Mouse (Mus musculus) cerebellum, adult (tissue): ENCODE measurements around the gene Prox1.

Experiments
- ATAC-seq: cut with Nextera tagmentation; 2 replicates; pipeline ENCODE4 v1.9.2; 2017; ENCODE audit warnings: mild to moderate bottlenecking, moderate library complexity, mixed read lengths; ENCODE audit not compliant: insufficient number of reproducible peaks, low FRiP score, low TSS enrichment

The Prox1 gene

GRCm38 (mm10) chr1:190174231-190174630, 3.7 kb upstream of the Prox1 start:
- peak; percentile 63 for ATAC-seq

- ATAC-seq, result no peak
These were observed 3.1 kb upstream of the Prox1 start for GRCm38 (mm10) chr1:190173596-190173995.

- ATAC-seq, result no peak
These were observed 2.5 kb upstream of the Prox1 start for GRCm38 (mm10) chr1:190172979-190173461.

GRCm38 (mm10) chr1:190172311-190172978, 1.9 kb upstream of the Prox1 start:
- ATAC-seq, result no peak

- ATAC-seq, result no peak
These were observed 1.2 kb upstream of the Prox1 start for GRCm38 (mm10) chr1:190171750-190172149.

- ATAC-seq, result no peak
These were observed 827 bp upstream of the Prox1 start for GRCm38 (mm10) chr1:190171341-190171740.

GRCm38 (mm10) chr1:190170819-190171216, 304 bp upstream of the Prox1 start:
- ATAC-seq, result no peak

GRCm38 (mm10) chr1:190168761-190169671, 1.5 kb downstream of the Prox1 start:
- ATAC-seq, result 0 out of 2 replicates have a peak, but pooled peaks have one; percentile 36

- no peak for ATAC-seq
These were observed 2.4 kb downstream of the Prox1 start for GRCm38 (mm10) chr1:190168115-190168514.

- ATAC-seq, result no peak
These were observed 2.9 kb downstream of the Prox1 start for GRCm38 (mm10) chr1:190167609-190168008.

GRCm38 (mm10) chr1:190165511-190165910, 5.0 kb downstream of the Prox1 start:
- ATAC-seq, result no peak

- no peak for ATAC-seq
These were observed 7.0 kb downstream of the Prox1 start for GRCm38 (mm10) chr1:190163471-190163870.

GRCm38 (mm10) chr1:190161708-190162465, 8.6 kb downstream of the Prox1 start:
- ATAC-seq, result peak; percentile 74

GRCm38 (mm10) chr1:190161288-190161687, 9.2 kb downstream of the Prox1 start:
- no peak for ATAC-seq

- ATAC-seq, result no peak
These were observed 11.1 kb downstream of the Prox1 start for GRCm38 (mm10) chr1:190159457-190159856.

- no peak for ATAC-seq
These were observed 14.8 kb downstream of the Prox1 start for GRCm38 (mm10) chr1:190155751-190156150.

- ATAC-seq, result no peak
These were observed 15.5 kb downstream of the Prox1 start for GRCm38 (mm10) chr1:190155021-190155420.

- no peak for ATAC-seq
These were observed 16.2 kb downstream of the Prox1 start for GRCm38 (mm10) chr1:190154292-190154691.

- no peak for ATAC-seq
These were observed 17.9 kb downstream of the Prox1 start for GRCm38 (mm10) chr1:190152603-190153002.

- ATAC-seq, result no peak
These were observed 21.2 kb downstream of the Prox1 start for GRCm38 (mm10) chr1:190149233-190149741.
